Mouse (Mus musculus) E14TG2a.4 (cell line): ENCODE measurements at regions not wholly inside any gene's neighbourhood (a gene's known extent, or its start where the extent isn't known, plus 50 kb on each side); places are given as distances from the start of the nearest gene placed in this dataset.

Source experiments
- H3K27me3 ChIP-seq: 2 replicates; pipeline ENCODE4 v1.6.1; 2014; ENCODE audit warnings: low read length, control low read depth; ENCODE audit not compliant: insufficient read depth
- H3K36me3 ChIP-seq: 2 replicates; pipeline ENCODE4 v1.6.1; 2014; ENCODE audit warnings: low read length, control low read depth; ENCODE audit not compliant: insufficient read depth
- H3K4me1 ChIP-seq: replicated peaks from 2 replicates; pipeline ENCODE4 v1.6.1; 2014; ENCODE audit warnings: low read depth, low read length, control low read depth
- H3K4me3 ChIP-seq: replicated peaks from 2 replicates; pipeline ENCODE4 v1.5.1; 2014; ENCODE audit warnings: mild to moderate bottlenecking, low read length
- H3K9me3 ChIP-seq: 2 replicates; pipeline ENCODE4 v1.6.1; 2014; ENCODE audit warnings: low read length, control low read depth
- CTCF ChIP-seq: conservative IDR thresholded peaks from 2 replicates; pipeline ENCODE4 v1.5.1; 2014; ENCODE audit warnings: low read length
- NANOG ChIP-seq: IDR thresholded peaks from 2 replicates; pipeline ENCODE4 v1.6.1; 2014; ENCODE audit warnings: borderline replicate concordance, low read length, mixed read lengths
- POU5F1 ChIP-seq: IDR thresholded peaks from 2 replicates; pipeline ENCODE4 v1.6.1; 2014; ENCODE audit warnings: low read length, borderline replicate concordance

DNA sequence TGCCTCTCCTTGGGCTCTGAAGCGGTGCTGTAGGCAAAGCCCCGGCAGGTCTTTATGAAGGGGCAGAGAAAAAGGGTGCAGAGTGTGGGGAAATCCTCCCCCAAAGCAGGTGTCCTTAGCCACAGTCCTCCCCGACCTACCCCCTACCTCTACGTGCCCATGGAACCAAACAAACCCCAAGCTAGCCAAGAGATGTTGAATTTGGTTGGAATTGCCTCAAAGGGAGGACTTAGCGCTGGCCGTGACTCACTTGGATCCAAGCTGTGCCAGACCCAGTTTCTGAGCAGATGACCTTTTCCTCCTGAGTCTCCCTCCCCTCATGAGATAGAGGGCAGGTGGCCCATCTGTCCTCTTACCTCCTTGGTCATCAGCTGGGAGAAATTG lies 74.9 kb downstream of the E030025P04Rik start:
- TF ChIP-seq POU5F1 (no peak), CTCF (no peak), NANOG (no peak)

DNA sequence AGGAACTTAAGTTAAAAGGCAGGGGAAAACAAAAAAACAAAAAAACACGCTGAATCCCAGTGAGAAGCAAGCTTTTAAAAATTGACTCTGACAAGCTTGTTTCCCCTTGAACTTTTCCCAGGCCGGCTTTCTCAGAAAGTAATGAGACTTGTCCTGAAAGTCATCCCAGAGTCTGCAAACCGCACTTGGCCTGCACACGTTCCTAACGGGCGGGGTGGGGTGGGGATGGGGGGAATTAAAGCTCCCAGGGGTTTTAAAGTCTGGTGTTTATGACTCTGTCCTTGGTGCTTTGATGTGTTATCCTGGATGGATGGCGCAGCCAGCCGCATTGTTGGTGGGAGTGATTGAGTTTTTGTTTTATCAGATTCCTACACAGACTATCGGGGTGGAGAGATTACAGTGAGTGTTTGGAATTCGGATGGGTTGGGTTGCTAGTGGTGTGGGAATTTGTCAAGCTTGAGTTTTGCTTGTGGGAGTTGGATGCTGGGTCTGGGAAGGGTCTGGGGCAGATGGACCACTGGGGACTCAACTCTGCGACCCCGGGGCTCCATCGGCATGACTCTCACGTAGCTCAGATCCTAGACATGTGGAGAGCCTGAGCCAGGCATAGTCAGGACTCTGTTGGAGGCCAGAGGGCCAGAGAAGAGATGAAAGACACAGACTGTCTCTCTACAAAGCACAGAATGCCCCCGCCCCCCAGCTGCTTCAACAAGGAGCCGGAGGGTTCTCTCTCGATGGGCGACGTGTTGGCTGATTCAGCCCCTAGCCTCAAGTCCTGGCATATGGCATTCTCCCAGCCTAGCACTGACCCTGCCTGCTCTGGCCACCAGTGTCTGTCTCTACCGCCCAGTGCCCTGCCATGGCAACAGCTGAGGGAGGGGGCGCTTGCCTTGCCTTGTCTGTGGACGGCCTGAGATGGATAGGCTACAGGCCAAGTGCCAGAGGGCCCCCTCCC lies 75.5 kb downstream of the E030025P04Rik start:
- no peaks in the 10 kb centered on the region for H3K27me3 ChIP-seq
- H3K4me3 ChIP-seq = no peak overlapping the region
- TF ChIP-seq CTCF (no peak), NANOG (no peak), POU5F1 (no peak)
- peaks cover 22% of the 10 kb centered on the region for H3K4me1 ChIP-seq
- no peaks in the 10 kb centered on the region for H3K9me3 ChIP-seq
- H3K36me3 ChIP-seq = no peaks in the 10 kb centered on the region

More for the DNA sequence above, 74.9 kb downstream of the E030025P04Rik start:
- H3K36me3 ChIP-seq = no peaks in the 10 kb centered on the region
- H3K4me1 ChIP-seq = peaks cover 22% of the 10 kb centered on the region
- no peak overlapping the region for H3K4me3 ChIP-seq
- no peaks in the 10 kb centered on the region for H3K27me3 ChIP-seq
- H3K9me3 ChIP-seq = no peaks in the 10 kb centered on the region

- no peaks in the 10 kb centered on the region for H3K36me3 ChIP-seq
- H3K9me3 ChIP-seq = no peaks in the 10 kb centered on the region
- no peak overlapping the region for H3K4me3 ChIP-seq
- peaks cover 22% of the 10 kb centered on the region for H3K4me1 ChIP-seq
- TF ChIP-seq CTCF (no peak), NANOG (no peak), POU5F1 (no peak)
- H3K27me3 ChIP-seq = no peaks in the 10 kb centered on the region
Measured at GRCm38 (mm10) chr11:109067733-109068132, 76.4 kb downstream of the E030025P04Rik start.

- no peaks in the 10 kb centered on the region for H3K27me3 ChIP-seq
- no peaks in the 10 kb centered on the region for H3K9me3 ChIP-seq
- no peaks in the 10 kb centered on the region for H3K4me1 ChIP-seq
- no peaks in the 10 kb centered on the region for H3K36me3 ChIP-seq
- no peak overlapping the region for H3K4me3 ChIP-seq
- no peak for TF ChIP-seq POU5F1
- TF ChIP-seq NANOG = no peak
- no peak for TF ChIP-seq CTCF
Measured at GRCm38 (mm10) chr11:109061971-109062370, 82.2 kb downstream of the E030025P04Rik start.

- Histone ChIP-seq H3K36me3 (no peaks in the 10 kb centered on the region), H3K4me3 (no peak overlapping the region)
Measured at GRCm38 (mm10) chr11:109060527-109060908, 83.7 kb downstream of the E030025P04Rik start.

DNA sequence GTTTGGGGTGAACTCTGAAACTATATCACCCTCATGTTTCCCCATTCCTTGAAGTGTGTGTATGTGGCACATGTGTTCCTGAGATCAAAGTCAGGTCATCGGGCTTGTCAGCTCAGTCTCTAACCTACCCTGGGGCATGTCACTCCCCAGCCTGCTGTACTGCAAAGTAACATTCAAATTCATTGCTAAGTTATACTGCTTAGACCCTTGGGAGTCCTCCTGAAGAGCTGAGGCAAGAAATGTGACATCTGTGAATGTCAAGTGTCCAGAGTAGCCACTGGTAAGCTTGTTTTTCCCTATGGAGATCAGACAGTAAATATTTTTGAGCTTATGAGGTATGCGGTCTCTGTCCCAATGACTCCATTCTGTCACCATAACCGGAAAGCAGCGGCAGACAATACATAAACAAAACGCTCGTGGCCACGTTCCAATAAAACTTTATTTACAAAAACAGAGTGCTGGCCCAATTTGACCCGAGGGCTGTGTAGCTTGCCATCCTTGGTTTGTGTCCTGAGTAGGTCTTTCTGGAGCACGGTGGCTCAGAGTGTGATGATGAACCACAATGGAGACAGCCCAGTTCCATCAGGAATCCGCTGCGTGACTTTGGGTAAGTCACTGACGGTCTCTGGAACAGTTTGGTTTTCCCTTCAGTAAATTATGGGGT lies 84.2 kb downstream of the E030025P04Rik start:
- Histone ChIP-seq H3K9me3 (no peaks in the 10 kb centered on the region), H3K4me3 (no peak overlapping the region), H3K36me3 (no peaks in the 10 kb centered on the region), H3K27me3 (no peaks in the 10 kb centered on the region), H3K4me1 (no peaks in the 10 kb centered on the region)
- TF ChIP-seq CTCF = no peak
- no peak for TF ChIP-seq POU5F1
- TF ChIP-seq NANOG = no peak

More at GRCm38 (mm10) chr11:109060527-109060908, 83.7 kb downstream of the E030025P04Rik start:
- no peaks in the 10 kb centered on the region for H3K9me3 ChIP-seq
- TF ChIP-seq NANOG = no peak
- no peak for TF ChIP-seq POU5F1
- TF ChIP-seq CTCF = no peak
- no peaks in the 10 kb centered on the region for H3K27me3 ChIP-seq
- H3K4me1 ChIP-seq = no peaks in the 10 kb centered on the region

DNA sequence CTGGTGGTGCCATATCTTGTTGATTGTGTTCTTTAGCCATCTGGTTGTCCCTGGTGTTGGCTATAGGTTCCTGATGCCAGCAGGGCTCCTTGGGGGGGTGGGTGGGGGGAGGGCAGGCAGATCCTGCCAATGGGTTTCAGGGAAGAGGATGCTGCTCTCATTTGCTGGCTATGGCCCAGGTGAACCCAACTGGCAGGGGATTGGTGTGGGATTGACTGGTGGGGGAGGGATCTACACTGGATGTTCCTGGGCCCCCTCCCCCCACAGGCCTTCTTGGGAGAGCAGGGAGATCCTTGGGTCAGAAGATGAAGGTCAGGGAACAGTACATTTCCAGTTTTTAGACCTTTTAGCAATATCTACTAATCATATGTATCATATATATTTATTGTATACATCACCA lies 86.1 kb downstream of the E030025P04Rik start:
- H3K4me1 ChIP-seq = no peaks in the 10 kb centered on the region
- no peaks in the 10 kb centered on the region for H3K9me3 ChIP-seq
- no peak overlapping the region for H3K4me3 ChIP-seq
- no peaks in the 10 kb centered on the region for H3K27me3 ChIP-seq
- H3K36me3 ChIP-seq = no peaks in the 10 kb centered on the region
- no peak for TF ChIP-seq NANOG
- no peak for TF ChIP-seq POU5F1
- TF ChIP-seq CTCF = no peak

- TF ChIP-seq POU5F1 = no peak
- TF ChIP-seq NANOG = no peak
- no peak for TF ChIP-seq CTCF
- Histone ChIP-seq H3K9me3 (no peaks in the 10 kb centered on the region), H3K4me1 (no peaks in the 10 kb centered on the region), H3K4me3 (no peak overlapping the region), H3K36me3 (no peaks in the 10 kb centered on the region), H3K27me3 (no peaks in the 10 kb centered on the region)
Measured at GRCm38 (mm10) chr11:109048257-109049101, 95.7 kb downstream of the E030025P04Rik start.
